Mouse (Mus musculus): ENCODE measurements around the gene Gclc.

Gene Gclc

GRCm38 (mm10) chr9:77782201-77782600 is 27.9 kb downstream of the Gclc start:
- DNase-seq (ENCODE audit: low read depth, low spot score): no peak

DNA sequence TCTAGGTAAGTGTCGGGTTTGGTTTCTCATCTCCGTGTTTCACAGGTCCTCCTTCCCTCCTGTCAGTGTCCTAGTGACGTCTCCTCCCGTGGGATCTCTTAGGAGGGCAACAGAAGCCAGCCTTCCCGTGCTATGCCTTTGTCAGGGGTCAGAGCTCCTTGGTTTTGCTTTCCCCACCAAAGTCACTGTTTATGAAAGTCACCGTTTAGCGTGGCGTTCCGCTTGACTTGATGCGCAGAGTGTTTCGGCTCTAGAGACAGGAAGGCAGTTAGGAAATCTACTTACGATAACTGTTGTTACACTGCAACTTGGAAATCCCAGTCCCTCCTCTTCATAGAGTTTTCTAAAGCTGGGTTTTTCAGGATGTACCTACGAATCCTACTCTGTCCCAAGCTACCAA is 28.7 kb downstream of the Gclc start:
- no peak for DNase-seq (ENCODE audit: low read depth, low spot score)

DNA sequence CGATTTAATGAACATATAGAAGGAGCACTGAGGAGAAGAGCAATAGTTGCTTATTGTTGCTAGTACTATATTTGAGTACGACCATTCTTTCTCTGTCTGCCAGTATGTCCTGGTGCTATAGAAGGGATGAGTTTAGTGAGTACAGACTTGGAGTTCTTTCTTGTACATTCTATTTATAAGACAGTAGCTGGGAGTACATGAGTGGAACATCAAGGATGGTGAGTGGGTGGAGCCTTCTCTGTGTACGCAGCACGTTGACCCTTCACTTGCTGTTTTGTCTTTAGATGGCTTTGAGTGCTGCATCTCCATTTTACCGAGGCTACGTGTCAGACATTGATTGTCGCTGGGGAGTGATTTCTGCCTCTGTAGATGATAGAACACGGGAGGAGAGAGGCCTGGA is 31.1 kb downstream of the Gclc start:
- no peak for DNase-seq (ENCODE audit: low read depth, low spot score)

DNA sequence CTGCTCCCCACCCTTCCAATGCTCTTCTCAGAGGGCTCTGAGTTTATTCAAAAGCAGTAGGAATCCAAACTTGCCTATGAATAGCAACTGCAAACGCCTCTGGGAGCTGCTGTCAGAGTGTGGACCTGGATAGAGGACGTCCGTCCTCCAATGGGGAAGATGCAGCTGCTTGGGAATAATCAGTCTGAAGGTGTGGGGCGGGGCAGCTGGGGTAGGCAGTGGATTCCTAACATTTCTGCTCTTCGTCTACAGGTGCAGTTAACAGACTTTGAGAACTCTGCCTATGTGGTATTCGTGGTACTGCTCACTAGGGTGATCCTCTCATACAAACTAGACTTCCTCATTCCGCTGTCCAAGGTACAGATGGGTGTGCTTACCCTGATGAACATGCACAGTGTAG is 33.6 kb downstream of the Gclc start:
- no peak for DNase-seq (ENCODE audit: low read depth, low spot score)

DNA sequence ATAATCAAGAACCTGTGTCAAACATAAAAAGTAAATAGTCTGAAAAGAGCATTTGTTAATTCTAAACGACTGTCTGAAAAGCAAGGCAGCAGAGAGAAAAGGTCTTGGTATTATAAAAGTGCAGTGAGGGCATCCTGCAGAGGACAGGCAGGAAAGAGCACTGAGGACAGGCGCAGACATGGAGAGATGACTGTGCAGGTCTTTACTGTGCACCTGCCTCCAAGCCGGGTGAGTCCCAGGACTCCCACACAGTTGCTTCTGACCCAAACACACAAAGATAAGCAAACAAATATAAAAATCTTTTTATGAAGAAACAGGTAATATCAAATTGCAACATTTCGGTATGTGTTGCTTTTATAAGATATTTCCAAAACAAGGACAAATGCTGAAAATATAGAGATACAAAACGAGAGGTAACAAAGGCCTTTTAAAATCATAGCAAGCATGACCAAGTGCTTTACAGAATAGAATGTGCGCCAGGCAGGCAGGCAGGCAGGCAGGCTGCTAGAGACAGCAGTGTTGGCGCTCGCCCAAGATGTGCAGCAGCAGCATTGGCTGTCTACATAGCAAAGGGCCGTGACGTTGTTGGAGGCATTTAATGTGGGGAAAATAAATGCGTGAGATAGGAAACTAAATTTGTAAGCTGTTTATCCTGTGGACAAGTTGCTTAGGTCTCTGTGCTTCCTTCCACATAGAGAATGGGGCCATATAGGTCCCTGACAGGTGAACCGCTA is 35.4 kb downstream of the Gclc start:
- DNase-seq (ENCODE audit: low read depth, low spot score): no peak

GRCm38 (mm10) chr9:77793838-77794237 is 39.5 kb downstream of the Gclc start:
- DNase-seq (ENCODE audit: low read depth, low spot score): no peak

- DNase-seq (ENCODE audit: low read depth, low spot score): no peak
Observed at GRCm38 (mm10) chr9:77802461-77802860, 48.1 kb downstream of the Gclc start.

DNA sequence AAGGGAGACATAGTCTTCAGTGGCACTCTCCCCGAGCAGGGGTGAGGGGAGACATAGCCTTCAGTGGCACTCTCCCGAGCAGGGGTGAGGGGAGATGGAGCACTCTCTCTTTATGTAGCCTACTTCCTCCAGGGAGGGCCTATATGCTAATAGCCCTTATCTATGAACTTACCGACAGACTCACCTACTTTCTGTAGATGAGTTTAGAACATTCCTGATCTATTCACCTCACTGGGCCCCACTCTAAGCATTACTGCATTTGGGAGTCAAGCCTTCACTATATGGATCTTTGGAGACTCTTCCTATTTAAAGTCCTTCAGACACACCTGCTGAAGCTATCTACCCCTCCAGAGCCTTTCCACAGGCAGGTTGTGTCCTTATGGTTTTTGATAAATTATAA is 52.1 kb downstream of the Gclc start:
- no peak for DNase-seq (ENCODE audit: low read depth, low spot score)

DNA sequence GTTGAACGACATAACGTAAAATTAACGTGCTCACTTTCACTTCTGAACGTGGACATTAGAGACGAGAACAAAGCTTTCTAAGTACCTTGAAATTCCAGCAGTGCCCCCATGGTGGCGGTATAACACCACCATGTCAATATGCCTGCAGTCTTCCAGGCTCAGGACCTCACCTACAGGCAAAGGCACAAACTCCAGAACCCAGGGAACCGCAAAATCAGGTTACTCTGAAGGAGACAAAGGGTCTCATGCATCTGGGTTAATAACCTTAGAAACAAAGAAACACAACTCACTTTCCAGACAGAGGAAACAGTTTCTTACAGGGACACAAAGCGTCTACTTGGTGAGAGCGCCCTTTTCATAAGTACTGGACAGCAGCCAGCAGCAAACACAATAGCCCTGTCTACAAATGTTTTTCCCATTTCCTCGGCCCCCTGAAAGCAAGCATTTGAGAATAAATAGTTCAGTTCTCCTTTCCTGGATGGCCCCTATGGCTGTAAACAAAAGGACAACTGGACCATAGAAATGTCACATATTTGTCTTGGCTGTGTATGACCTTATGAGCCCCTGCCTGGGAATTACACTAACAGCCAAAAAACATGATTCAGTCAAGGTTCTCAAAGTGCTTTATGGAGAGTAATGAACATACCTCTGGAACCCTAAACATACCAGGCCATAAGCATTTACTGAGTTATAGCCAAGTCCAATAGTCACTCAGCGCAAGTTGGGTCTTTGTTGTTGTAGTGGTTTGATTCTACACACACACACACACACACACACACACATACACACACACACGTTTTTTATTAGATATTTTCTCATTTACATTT is 52.7 kb downstream of the Gclc start:
- peak; percentile 55 for DNase-seq (ENCODE audit: low read depth, low spot score)

DNA sequence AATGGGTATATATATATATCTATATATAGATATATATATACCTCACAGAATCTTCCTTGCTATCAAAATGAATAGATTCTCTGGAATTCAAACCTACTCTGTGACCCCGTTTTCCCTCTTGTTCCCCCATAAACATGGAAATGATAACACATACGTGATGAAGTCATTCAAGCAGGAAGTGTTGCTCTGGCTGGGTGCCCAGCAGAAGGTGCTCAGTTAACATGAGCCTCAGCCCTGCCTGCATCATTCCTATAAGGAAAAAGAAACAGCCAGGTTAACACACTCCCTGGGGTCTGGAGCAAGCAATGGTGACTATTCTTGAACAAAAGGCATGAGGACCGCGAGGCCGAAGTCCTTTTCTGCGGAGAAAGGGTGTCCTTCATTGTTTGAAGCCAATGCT is 54.1 kb downstream of the Gclc start:
- DNase-seq (ENCODE audit: low read depth, low spot score): no peak

DNA sequence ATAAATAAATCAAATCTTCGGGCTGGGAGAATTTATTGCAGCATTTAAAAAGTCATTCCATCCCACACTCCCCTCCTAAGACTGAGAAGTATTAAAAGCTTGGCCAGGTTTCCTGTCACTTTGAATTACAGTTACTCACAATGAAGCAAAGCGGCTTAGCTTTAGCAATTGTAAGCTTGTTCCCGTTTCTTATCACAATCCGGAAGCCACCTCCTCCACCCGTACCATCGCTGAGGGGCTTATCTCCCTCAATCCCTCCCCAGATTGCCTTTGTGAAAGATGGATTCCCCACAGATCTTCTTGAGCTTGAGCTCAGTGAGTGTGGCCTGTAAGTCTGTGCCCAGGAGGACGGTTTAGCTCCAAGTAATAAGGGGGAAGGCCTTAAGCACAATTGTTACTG is 64.5 kb downstream of the Gclc start:
- DNase-seq (ENCODE audit: low read depth, low spot score): no peak

GRCm38 (mm10) chr9:77819318-77819717 is 65.0 kb downstream of the Gclc start:
- no peak for DNase-seq (ENCODE audit: low read depth, low spot score)

GRCm38 (mm10) chr9:77820836-77821235 is 66.5 kb downstream of the Gclc start:
- no peak for DNase-seq (ENCODE audit: low read depth, low spot score)

DNA sequence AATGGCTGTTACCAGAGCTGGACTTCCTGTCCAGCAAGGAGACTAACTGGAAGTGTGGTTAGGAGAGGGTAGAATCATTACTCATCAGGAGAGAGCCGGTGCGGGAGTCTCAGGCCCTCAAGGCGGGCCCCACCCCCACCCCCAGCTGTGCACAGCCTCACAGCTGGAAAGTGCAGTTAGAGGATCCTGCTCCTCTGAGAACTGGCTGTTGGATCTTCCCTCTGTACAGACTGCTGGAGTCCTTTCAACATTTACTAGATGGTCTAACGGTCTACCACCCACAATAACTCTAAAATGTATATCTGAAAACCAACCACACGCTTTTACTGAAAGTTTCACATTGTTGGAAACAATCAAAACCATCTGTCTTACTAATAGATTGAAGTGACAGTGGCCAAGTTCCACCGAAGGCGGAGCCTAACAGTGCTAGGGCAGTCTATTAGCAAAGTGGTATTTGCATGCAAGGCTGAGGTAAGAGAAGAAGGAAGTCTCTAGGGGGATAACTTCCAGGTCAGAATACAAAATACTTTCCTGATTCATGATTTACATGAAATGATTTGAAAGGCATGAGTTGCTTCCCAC is 71.1 kb downstream of the Gclc start:
- DNase-seq (ENCODE audit: low read depth, low spot score): no peak

DNA sequence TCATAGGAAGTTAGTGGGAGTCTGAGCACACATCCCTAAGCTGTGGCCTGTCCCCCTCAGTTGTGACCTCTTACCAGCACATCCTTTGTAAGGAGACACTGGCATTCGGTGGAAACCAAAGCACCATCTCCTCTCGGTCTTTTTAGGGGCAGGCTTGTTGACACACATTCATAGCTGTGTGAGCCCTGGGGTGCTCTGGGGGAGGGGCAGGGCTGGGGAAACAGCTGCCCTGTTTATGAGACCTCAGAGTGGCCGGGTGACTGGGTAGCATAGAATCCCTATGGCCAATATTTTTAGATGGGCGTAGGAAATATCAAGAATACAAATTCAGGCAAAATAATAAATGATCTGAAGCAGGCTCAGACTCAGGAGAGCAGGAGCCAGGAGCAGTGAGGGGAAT is 71.9 kb downstream of the Gclc start:
- no peak for DNase-seq (ENCODE audit: low read depth, low spot score)

DNA sequence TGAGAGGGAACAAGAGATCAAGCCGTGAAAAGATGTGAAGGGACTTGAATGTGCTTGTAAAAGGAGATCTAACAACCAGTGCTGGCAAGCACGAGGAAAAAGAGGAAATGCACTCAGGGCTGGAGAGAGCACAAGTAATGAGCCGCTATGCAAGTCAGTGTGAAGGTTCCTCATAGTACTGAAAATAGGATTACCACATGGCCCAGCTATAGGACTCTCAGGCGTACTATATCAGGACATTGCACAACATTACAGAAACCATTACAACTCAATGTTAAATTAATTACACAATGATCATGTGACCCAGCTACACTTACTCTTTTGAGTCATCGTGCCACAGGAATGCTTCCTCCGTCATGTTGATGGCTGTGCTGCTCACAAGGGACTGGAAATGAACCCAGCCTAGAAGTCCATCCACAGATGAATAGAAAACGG is 74.2 kb downstream of the Gclc start:
- no peak for DNase-seq (ENCODE audit: low read depth, low spot score)

GRCm38 (mm10) chr9:77834259-77834993 is 80.1 kb downstream of the Gclc start:
- DNase-seq (ENCODE audit: low read depth, low spot score): no peak

GRCm38 (mm10) chr9:77835122-77835521 is 80.8 kb downstream of the Gclc start:
- no peak for DNase-seq (ENCODE audit: low read depth, low spot score)

GRCm38 (mm10) chr9:77835756-77836155 is 81.4 kb downstream of the Gclc start:
- no peak for DNase-seq (ENCODE audit: low read depth, low spot score)

DNA sequence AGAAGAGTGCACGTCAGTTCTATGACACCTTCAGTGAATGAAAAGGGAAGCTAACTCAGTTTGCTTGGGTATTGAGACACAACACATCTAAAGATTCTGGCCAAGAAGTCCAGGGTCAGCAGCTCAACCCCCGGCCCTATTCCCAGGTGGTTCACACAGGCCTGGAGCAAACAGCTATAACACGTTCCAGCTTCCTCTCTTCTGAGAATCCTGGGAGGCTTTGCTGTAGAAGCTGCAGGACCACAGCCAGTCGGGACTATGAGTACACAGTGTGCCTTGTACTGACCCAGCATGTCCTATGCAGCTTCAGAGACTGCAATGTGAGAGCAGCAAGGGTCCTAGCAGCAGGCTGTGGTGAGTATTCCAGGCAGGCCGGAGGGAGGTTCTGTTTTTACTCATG is 84.3 kb downstream of the Gclc start:
- DNase-seq (ENCODE audit: low read depth, low spot score): no peak
